Mouse (Mus musculus) liver, adult 2 months (tissue): ENCODE measurements around the gene Rd3. TPM values are rescaled to one million over a fixed set of nuclear protein-coding genes. Genes with fewer than 3 reads are reported as not detected.

Experiments
- DNase-seq: peaks from one replicate; pipeline ENCODE4 v3.0.0-alpha.2; 2011; ENCODE audit warnings: low read depth, low spot score; ENCODE audit errors: extremely low read depth
- H3K27ac ChIP-seq: fragments of 200-500 bp; replicated peaks from 2 replicates; pipeline ENCODE4 v1.5.1; 2012; ENCODE audit warnings: low read depth, mild to moderate bottlenecking, control low read depth, inconsistent platforms, low read length; ENCODE audit not compliant: insufficient read depth
- H3K27me3 ChIP-seq: fragments of 200-500 bp; 2 replicates; pipeline ENCODE4 v1.6.1; 2012; ENCODE audit warnings: mild to moderate bottlenecking, moderate library complexity, low read length, inconsistent platforms; ENCODE audit not compliant: control insufficient read depth, insufficient read depth
- H3K36me3 ChIP-seq: fragments of 200-500 bp; 2 replicates; pipeline ENCODE4 v1.6.1; 2012; ENCODE audit warnings: low read length, inconsistent platforms; ENCODE audit not compliant: control insufficient read depth, insufficient read depth
- H3K4me1 ChIP-seq: fragments of 200-500 bp; 2 replicates; pipeline ENCODE4 v1.6.1; 2011; ENCODE audit warnings: low read length; ENCODE audit not compliant: control insufficient read depth, insufficient read depth
- H3K4me3 ChIP-seq: fragments of 200-500 bp; 2 replicates; pipeline ENCODE4 v1.5.1; 2011; ENCODE audit warnings: low read depth, mild to moderate bottlenecking, control low read depth, low read length, moderate library complexity; ENCODE audit not compliant: insufficient read depth
- H3K79me2 ChIP-seq: fragments of 200-500 bp; 2 replicates; pipeline ENCODE4 v1.6.1; 2012; ENCODE audit warnings: inconsistent platforms, mild to moderate bottlenecking, low read length, moderate library complexity; ENCODE audit not compliant: control insufficient read depth, insufficient read depth
- H3K9ac ChIP-seq: fragments of 200-500 bp; 2 replicates; pipeline ENCODE4 v1.6.1; 2012; ENCODE audit warnings: low read depth, mild to moderate bottlenecking, control low read depth, inconsistent platforms, low read length
- CTCF ChIP-seq: fragments of 200-500 bp; IDR thresholded peaks from 2 replicates; pipeline ENCODE4 v1.5.1; 2011; ENCODE audit warnings: low read depth, low read length, control low read depth
- POLR2A ChIP-seq: fragments of 200-500 bp; IDR thresholded peaks from 2 replicates; pipeline ENCODE4 v1.6.1; 2011; ENCODE audit warnings: low read length, control low read depth; ENCODE audit not compliant: insufficient read depth; ENCODE audit errors: extremely low read depth
- WGBS: fragments of 180-500 bp; shearing (Covaris S2); methylation state at CpG from one replicate; pipeline ENCODE4 v1.1.7; 2018; 5-methylcytosine and 5-hydroxymethylcytosine counted together
- polyA plus RNA-seq: library from polyadenylated mRNA; depleted of rRNA; stranded (reverse); fragments of >200 nt; gene quantifications from 2 replicates; pipeline ENCODE4 v1.2.3, GENCODE M21; 2012; rRNA removed
- total RNA-seq: library from RNA; depleted of rRNA; stranded (reverse); fragments of >200 nt; gene quantifications from 2 replicates; pipeline ENCODE4 v1.2.3, GENCODE M21; 2014; rRNA removed

Rd3 gene
- total RNA-seq (0.46 and 0.54 TPM in 2 replicates), polyA plus RNA-seq (1.2 and 1.6 TPM in 2 replicates)

DNA sequence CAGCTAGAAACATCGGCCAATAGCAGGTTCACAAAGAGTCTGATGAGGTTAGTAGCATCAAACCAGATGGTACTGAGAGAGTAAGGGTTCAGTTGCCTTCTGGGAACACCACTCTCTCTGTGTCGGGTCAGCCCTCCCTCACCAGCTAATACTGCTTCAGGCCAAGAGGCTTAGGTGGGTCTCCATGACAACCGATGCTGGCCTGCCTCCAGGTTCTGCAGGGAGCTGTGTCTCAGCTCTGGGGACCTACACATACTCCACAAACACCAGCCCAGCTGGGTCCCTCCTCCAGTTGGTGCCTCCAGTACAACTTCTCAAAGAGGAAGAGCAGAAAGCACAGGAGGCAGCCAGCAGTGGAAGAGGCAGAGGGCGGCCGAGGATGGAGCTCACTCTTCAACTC lies at the start of gene Rd3:
TSS of gene Rd3 (plus strand) at position 184 of the 400 bp plus-strand sequence.
- H3K27ac ChIP-seq, result no peak within 1 kb of the TSS
- H3K4me1 ChIP-seq, result no peaks in the 10 kb centered on the region
- no peaks in the 10 kb centered on the region for H3K36me3 ChIP-seq
- H3K27me3 ChIP-seq, result no peaks in the 10 kb centered on the region
- no peak for DNase-seq
- H3K9ac ChIP-seq, result no peak within 1 kb of the TSS
- 62% methylated on average over 5 of the region's 5 CpGs for WGBS
- H3K4me3 ChIP-seq, result no peak within 1 kb of the TSS
- no peak for TF ChIP-seq POLR2A
- no peak for TF ChIP-seq CTCF
- no peaks in the 10 kb centered on the region for H3K79me2 ChIP-seq

DNA sequence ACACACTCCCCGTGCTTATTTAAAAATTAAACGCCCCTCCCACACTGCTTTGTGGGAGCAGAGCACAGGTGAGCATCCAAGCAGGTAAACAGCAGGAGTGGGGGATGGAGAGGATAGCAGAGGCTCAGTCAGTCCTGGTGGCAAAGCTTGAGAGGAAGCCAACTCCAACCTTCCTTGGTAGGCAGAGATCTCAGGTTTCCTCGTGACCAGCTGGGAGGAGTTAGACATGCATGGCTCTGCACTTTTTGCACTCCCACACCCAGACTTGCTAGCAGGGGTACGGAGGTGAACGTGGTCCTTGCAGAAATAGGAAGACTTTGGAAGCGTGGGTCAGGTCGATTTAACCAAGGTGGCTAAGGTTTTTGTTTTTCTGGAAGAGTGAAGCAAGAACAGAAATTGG lies 48.8 kb upstream of the Rd3 start:
- Histone ChIP-seq H3K36me3 (no peaks in the 10 kb centered on the region), H3K4me3 (no peak overlapping the region), H3K27ac (no peak overlapping the region), H3K9ac (no peak overlapping the region), H3K27me3 (no peaks in the 10 kb centered on the region), H3K79me2 (no peaks in the 10 kb centered on the region), H3K4me1 (peaks cover 12% of the 10 kb centered on the region)
- no peak for DNase-seq
- 73% methylated on average over 7 of the region's 7 CpGs for WGBS
- TF ChIP-seq POLR2A (no peak), CTCF (no peak)

- H3K36me3 ChIP-seq, result no peaks in the 10 kb centered on the region
- DNase-seq, result no peak
- no peaks in the 10 kb centered on the region for H3K27me3 ChIP-seq
- no peak for TF ChIP-seq POLR2A
- no peak for TF ChIP-seq CTCF
- H3K4me3 ChIP-seq, result no peak overlapping the region
- H3K79me2 ChIP-seq, result no peaks in the 10 kb centered on the region
- WGBS, result 69% methylated on average over 8 of the region's 8 CpGs
- H3K27ac ChIP-seq, result no peak overlapping the region
- H3K4me1 ChIP-seq, result peaks cover 11% of the 10 kb centered on the region
- no peak overlapping the region for H3K9ac ChIP-seq
Measured at GRCm38 (mm10) chr1:191929065-191929464, 48.1 kb upstream of the Rd3 start.

DNA sequence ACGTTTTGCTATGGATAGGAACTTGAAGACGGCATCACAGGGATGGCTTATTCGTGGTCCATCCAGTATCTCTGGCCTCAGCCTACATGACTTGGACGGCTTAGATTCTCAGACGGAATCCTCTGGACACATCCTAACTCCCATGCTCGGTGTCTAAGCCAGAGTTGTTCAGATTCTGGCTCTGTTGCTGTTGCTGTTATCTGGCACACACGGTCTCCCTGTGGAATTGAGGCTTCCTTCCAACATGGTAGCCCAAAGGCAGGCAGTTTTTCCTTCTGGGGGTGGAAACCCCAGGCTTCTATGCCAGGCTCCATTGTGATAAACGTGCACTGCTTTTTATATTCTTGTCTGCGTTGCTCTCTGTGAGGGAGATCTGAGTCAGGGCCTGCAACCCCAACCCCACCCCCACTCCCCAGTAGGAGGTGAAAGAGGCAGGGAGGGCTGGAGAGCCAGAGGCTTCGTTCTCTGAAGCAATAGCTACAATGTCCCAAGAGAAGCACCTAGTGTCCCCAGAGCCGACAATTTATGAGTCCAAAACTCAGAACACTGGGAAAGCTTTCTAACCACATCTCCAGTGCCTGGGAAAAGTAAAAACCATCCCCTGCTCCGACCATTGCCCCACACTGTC lies 47.2 kb upstream of the Rd3 start:
- Histone ChIP-seq H3K27ac (no peak overlapping the region), H3K36me3 (no peaks in the 10 kb centered on the region), H3K27me3 (no peaks in the 10 kb centered on the region), H3K4me3 (no peak overlapping the region), H3K79me2 (no peaks in the 10 kb centered on the region), H3K4me1 (peaks cover 4% of the 10 kb centered on the region; the same call in 1 of the 2 replicates), H3K9ac (no peak overlapping the region)
- DNase-seq, result no peak
- TF ChIP-seq POLR2A, result no peak
- no peak for TF ChIP-seq CTCF
- WGBS, result 88% methylated on average over 12 of the region's 12 CpGs

GRCm38 (mm10) chr1:191930525-191931105 lies 46.6 kb upstream of the Rd3 start:
- TF ChIP-seq CTCF (no peak), POLR2A (no peak)
- no peak overlapping the region for H3K27ac ChIP-seq
- H3K4me3 ChIP-seq, result no peak overlapping the region
- no peak for DNase-seq
- no peaks in the 10 kb centered on the region for H3K36me3 ChIP-seq
- H3K9ac ChIP-seq, result no peak overlapping the region
- no peaks in the 10 kb centered on the region for H3K79me2 ChIP-seq
- H3K4me1 ChIP-seq, result peaks cover 4% of the 10 kb centered on the region; the same call in 1 of the 2 replicates
- 89% methylated on average over 3 of the region's 3 CpGs for WGBS
- no peaks in the 10 kb centered on the region for H3K27me3 ChIP-seq
